Mouse (Mus musculus): ENCODE measurements around the gene Lctl.

- no peak for TF ChIP-seq TAL1 (IDR thresholded peaks at IDR 0.05; ENCODE audit: low read length)
- no peak for TF ChIP-seq GATA1 (IDR thresholded peaks at IDR 0.05; ENCODE audit: low read length)
Observed at GRCm38 (mm10) chr9:64184166-64184840, 67.4 kb downstream of the Lctl start.

All from erythroblast, embryonic 14.5 days (primary cell).